Mouse (Mus musculus) 3T3-L1 (cell line): Measurements from ENCODE around the gene Gngt2.
A peak's percentile ranks its signal among the peaks of the same experiment; 100 is the strongest.

Source experiments
- DNase-seq: peaks from one replicate; pipeline ENCODE4 v3.0.0-alpha.2; 2015; ENCODE audit warnings: low read depth, low spot score

Gene Gngt2

DNA sequence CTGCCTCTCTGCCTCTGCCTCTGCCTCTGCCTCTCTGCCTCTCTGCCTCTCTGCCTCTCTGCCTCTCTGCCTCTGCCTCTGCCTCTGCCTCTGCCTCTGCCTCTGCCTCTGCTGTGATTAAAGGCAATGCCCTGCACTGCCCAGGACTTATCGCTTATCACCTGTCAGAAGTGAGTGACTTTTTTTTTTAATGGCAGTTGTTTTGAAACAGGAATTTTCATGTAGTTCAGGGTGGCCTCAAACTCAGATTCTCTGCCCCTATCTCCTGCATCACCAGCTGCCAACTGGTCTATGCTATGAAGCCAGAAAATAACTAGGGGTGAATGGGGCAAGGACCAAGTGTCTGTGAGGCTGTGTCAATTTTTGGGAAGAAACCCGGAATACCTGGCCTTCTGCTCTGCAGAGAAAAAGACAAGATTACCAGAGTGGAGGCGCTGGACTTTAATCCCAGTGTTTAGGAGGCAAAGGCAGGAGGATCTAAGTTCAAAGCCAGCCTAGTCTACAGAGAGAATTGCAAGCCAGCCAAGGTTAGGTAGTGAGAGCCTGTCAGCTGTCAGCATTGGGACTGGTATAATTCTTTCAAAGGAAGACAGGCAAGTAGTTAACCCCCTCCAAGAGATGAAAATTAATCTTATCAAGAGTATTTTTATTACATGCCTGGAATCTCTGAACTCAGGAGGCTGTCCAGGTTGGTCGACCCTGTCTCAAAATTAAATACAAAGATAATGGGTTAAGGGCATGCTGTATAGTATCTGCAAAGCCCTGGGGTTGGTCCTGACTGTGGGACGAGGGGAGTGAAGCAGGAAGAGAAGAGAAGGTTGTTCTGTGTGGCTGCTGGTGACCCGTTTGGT lies 10.5 kb upstream of the Gngt2 start:
- DNase-seq = no peak

DNA sequence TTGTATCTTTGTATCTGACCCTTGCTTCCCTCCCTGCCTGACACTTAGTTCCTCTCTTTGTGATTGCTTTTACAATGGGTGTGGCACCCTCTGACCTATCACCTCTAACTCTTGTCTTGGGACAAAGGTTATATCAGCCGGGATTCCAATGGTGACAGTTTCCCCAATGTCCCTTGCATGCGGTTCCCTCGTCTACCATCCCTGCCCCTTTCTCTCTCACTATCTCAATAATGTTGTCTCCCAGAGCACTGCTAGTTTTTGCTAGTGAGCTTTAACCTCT lies 9.9 kb upstream of the Gngt2 start:
- DNase-seq = no peak

DNA sequence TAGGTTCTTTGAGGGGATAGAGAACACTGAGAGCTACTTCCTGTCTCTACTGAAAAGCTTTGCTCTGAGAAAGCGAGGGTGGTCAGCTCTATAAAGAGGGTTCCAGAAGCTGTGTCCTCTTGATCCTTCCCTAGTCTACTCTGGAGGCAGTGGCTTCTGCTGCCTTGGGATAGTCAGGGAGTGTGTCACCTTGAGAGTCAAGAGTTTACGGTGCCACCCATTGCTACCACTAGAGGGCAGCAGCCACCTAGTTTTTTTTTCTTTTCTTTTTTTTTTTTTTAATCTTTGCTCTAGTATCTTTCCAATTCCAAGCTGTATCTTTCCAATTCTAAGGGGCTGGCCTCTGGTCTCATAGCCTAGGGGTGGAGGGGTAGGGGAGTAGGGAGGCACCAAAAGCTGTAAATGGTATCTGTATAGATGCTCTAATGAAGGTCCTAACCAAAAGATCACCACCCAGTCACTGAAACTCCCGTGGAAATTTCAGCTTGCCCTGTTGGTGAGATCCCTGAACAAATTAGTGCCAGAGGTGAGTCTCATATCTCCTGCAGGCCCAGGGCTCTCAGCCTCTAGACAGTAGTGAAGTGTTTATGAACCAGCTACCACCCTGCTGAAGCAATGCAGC lies 9.4 kb upstream of the Gngt2 start:
- DNase-seq = peak; percentile 86

DNA sequence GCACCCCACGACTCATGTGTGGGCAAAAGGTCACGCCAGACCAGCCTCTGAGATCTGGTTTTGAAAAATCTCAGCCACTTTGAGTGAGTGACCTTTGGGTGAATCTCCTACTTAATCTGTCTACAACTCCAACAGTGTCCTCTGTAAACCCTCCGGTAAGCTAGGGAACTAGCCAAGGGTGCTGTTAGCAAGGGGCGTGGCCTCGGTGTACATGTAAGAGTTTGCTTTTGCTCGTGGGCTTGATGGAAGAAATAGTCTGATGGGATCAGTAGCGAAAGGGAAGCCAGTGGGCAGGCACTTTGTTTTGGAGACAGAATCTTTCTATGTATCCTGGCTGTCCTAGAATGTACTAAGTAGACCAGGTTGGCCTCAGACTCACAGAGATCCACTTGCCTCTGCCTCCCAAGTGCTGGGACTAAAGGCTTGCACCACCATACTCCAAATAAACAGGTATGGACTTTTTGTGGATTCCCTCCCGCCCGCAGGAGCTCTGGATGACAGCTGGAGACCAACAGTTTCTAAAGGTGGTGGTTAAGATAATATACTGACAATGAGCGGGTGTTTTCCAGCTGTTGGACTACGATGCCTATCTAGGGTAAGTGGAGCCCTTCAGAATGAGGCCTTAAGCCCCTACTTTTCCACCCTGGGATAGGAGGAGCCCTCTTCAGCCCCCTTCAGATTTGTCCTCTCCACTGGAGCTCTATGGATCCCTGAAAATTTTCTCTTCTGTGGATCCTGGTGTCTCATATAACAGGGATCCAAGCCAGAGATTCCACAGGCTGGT lies 8.6 kb upstream of the Gngt2 start:
- DNase-seq = peak; percentile 9

DNA sequence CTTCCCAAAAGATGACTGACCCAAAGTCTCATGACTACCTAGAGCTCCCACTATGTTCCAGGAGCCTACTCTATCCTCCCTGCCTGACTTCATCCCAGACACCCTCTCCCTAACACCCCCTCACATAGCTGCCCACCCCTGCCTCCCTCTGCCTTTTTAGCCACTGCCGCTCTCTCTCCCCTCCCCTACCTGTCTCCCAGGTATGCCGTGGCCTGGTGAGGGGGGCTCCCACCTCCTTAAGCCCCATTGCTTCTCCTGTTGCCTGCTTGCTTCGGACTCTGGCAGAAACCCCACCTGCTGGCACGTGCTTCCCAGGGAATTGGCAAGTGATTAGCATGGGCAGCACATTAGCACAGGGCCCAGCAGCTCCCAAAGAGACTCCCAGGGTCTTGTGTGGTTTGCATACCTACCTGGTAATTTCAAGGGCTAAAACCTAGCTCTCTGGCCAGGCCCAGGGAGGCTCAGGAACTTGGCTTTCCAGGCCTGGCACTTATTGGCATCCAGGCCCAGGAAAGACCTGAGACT lies 7.4 kb upstream of the Gngt2 start:
- DNase-seq = no peak

DNA sequence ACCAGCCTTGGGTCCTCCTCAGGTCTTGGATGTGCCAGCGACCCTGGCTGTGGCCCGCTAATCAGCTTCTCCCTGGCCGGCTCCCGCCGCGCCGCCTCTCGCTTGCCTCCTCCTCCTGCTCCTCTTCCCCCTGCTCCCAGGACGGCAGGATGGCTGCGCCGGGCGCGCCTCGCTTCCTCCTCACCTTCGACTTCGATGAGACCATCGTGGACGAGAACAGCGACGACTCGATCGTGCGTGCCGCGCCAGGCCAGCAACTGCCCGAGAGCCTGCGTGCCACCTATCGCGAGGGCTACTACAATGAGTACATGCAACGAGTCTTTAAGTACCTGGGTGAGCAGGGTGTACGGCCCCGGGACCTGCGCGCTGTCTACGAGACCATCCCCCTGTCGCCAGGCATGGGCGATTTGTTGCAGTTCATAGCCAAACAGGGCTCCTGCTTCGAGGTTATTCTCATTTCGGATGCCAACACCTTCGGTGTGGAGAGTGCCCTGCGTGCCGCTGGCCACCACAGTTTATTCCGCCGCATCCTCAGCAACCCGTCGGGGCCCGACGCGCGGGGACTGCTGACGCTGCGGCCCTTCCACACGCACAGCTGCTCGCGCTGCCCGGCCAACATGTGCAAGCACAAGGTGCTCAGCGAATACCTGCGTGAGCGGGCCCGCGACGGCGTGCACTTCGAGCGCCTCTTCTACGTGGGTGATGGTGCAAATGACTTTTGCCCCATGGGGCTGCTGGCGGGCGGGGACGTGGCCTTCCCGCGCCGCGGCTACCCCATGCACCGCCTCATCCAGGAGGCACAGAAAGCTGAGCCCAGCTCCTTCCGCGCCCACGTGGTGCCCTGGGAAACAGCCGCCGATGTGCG lies 6.4 kb upstream of the Gngt2 start:
- DNase-seq = no peak

DNA sequence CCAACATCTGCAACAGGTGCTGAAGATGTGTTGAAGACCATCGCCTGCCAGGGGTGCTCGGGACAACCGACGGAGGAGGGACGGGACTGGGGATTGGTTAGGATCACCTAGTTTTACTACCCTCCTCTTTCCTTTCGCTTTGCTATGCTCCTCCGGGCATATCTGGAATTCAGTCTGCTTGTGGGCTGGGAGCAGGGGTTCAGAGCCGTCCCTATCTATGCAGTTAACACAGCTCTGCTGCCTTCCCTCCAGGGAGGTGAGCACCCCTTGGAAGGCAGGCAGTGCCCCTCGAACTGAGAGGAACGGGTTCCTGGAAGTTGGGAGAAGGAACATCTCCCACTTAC lies 5.8 kb upstream of the Gngt2 start:
- no peak for DNase-seq

DNA sequence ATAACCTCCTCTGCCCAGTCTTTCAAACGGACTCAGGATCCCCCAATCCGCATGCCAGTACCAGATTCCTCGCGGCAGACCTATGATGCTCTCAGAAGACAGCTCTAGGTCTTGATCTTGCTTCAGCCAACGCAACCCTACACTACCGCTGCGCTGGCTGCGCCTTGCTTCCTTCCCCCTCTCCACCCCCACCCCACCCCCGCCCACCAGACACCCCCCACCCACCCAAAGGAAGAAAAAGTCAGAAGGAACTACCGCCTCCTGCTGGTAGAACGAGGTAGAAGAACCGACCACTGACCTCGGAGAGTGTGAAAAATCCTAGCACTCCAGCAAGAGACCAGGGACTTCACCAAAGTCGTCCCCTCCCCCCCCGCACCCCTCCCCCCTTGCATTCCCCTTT lies 5.4 kb upstream of the Gngt2 start:
- DNase-seq = no peak

DNA sequence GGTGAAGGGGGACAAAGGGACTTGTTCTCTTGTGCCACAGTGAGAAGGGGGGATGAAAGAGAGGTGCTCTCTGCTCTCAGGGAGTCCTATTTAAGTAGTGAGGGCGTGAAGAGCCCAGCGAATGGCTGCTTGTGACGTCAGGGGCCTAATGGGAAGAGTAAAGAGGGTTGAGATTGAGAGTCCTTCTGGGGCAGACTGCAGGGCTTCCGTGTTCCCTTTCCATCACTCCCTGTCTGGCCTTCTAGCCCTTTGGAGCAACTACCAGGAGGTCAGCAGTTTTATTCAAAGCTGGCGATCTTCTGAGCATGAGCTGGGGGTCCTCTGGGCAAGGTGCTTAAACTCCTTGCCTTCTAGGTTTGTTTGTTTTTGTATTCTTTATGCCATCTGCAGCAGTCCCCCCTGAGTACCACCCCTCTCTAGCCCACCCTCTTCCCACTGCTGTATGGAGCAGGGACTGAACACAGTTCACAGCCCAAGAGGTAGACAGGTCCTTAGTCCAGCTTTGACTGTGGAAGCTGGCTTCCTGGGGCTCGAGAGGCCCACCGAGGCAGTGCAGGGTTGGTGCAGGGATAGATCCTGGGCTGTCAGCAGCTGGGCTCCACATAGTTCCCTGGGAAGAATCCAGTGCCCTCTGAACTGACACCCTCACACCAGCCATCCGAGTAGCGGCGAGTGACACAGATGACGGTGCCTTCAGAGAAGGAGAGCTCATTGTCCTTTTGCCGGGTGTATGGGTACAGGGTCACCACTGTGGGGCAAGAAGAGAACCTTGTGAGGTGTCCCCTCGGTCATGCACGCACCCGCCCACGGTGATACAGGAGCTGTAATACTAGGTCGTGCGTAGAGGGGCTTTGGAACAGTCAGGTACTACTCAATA lies 4.6 kb upstream of the Gngt2 start:
- DNase-seq = no peak

DNA sequence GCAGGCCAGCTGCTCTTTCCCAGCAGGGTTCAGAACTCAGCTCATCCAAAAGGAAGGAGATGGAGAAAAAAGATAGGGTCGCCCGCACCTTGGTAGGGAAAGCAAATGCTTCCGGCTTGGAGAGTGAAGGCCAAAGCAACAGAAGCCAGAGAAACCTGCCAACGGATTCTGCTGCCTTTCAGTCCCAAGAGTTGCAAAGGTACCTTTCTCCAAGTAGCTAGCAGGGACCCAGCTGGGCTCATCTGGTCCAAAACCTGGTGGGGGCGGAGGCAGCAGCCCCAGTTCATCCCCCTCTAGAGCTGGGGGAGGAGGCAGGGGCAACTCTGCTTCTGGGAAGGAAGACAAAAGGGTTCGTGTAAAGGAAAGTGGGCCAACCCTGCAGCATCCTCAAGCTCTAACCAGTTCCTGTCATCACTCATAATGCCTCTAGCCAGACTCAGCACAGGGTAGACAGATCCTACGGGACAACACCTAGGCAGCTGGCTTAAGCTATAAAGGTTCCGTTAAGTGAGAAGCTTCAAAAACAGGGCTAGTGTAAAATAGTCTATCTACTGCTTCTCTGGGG lies 3.9 kb upstream of the Gngt2 start:
- no peak for DNase-seq

DNA sequence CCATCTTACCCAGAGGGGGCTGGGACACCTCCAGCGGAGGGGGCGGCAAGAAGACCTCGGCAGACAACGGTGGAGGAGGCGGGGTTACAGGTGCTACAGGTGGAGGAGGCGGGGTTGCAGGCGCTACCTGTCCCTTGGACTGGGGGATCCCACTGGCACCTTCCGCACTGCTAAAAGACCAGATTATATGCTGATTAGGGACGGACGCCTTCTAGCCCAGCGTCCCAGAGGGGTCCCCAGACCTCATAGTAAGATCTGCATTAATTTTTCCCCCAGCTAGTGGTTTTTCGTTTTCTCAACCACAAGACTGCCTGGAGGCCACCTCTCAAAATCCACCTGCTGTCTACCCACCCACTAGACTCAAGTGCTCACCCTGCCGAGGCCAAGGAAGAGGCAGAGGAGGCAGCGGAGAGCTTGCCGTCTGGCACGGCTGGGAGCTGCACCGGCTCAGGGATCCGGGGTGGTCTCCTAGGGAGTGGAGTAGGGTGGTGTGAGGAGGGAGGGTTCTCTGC lies 3.3 kb upstream of the Gngt2 start:
- DNase-seq = no peak

DNA sequence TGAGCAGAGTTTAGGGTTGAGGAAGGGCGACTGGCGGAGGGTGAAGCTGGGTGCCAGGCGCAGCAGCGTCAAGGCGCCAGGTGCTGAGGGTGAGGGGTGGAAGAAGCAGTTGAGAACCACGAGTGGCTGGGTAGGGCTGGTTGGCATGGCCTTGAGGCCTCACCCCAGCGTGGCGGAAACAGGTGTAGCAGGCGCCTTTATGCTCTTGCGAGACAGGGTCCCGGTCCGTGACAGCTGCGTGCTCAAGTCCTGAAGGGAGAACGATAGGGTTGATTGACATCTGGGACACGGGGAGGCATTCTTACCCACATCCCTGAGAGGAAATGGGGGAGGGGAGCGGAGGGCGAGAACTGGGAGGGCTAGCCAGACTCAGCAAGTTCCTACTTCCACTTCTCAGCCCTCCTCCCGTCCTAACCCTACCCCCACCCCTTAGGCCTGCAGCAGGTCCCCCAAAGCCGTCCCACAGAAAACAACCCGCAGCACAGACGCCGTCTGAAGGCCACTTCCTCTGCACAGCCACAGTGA lies 2.8 kb upstream of the Gngt2 start:
- DNase-seq = no peak

DNA sequence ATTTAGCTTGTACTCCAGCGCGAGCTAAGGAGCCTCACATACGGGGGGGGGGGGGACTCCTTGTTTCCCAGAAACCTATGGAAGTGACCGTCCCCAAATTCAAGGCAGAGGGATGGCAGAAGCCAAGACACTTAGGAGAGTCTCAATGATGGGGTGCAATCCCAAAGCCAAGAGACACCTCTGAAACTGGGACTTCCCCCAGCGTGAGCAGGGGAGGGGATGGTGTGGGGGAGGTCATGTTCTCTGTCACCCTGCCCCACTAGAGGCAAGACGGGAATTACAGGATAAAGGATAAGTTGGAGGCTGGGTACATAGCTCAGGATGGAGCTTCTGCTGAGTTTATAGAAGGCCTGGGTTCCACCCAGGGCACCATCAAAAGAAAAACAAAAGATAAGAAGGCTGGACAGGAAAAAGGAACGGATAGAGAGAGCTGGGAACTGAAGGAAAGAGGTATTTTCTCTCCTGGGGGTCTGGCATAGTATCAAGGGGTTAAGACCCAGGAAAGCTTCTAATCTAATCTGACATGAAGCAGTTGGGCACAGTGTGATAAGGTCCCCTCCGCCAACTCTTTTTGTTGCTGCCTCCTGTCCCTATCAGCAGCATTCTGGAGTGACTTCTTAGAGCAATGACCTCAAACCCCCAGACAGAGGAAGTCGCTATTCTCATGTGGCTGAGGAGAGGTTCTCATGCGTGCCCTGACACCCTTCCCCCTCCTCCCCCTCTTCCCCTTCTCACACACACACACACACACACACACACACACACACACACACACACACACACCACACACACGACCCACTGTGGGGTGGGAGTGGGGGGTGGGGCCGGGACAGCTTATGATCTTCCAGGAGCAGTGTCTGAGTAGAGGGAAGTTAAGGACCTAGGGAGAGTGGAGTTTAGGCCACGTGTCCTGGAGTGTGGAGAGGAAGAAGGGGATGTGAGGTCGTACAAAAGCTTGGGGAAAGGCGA lies 2.0 kb upstream of the Gngt2 start:
- DNase-seq = no peak

DNA sequence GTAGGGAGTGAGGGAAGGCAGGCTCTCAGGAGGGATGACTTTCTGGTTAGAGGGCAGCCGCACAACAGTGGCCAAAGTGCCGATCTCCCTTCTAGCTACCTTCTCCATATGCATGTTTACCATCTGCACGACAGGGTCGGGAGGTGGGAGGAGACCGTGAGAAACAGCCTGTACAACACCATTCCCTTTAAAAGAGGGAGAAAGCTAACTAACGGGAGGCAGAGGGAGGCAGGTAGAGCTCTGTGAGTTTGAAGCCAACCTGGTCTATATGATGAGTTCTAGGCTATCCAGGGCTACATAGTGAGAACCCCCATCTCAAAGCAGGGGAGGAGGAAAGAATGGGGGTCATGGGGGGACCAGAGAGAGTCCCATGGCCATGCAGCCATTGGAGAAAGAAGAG lies 1.2 kb upstream of the Gngt2 start:
- no peak for DNase-seq

DNA sequence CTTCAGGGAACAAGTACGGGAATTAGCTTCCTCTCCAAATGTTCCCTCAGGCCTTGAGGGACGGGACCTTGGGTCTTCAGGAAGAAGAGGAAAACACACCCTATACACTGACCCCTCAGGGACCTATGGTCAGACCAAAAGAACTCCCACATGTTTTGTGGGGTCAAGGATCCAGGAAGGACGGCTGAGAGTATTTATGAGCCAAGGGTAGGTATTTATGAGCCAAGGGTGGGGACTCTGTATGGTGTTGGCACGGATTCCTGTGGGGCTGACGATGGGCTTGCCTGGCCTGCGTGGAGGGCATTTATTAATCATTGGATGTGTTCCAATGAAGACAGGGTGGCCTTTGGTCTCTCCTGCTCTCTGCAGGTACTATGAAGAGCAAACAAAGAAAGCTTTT lies 583 bp upstream of the Gngt2 start:
- DNase-seq = no peak

DNA sequence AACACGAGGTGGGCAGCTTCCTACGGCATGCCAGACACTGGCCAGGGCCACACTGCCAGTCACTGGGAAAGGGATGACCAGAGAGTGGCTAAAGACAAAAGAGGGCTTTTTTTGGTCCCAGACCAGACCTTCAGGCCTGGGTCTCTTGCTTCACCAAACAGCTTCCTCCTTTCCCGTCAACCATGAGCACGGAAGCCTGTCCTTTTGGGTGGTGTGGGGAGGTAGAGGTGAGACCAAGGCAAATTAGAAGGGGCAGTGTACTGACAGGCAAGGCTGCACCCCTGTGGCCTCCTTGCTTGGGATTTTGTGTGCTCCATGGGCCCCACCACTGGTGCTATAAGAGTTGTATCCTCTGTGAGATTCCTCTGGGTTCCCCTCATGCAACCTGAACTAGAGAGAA lies 1.6 kb downstream of the Gngt2 start:
- DNase-seq = no peak

DNA sequence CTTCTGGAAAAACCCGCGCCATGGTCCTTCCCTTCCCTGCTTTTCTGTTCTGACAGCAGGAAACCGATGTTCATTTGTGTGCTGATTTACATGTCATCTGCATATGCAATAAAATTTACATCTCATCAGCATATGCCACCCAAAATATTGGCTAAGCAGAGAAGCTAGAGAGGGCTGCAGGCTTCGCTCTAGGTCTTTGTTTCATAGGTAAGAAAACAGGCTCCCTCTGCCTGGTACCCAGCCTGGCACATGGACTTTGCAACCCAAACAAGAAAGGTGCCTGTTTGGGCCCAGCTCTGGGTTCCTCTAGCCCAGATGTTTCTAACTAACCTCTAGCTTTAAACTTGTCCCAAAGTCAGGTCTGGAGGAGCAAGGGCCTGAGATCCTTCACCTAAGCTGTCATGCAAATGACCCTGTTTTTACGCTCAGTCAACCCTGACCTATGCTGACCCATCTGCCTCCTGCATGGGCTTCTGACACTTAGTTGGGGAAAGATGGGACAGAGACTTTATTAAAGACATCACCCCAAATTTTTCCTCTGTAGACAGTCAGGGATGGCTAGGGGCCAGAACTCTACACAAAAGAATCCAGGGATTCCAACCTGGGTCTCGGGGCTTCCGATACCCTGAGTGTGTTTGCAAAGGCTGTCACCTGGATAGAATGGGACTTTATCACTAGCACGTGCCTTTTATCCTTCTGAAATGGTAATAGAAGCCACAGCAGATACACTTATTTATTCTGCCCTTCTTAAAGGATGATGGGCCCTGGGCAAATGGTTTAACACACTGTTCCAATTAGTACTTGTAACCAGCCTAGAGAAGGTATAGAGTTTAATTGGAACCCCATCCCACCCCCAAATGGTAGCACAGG lies 2.2 kb downstream of the Gngt2 start:
- no peak for DNase-seq
